Mouse (Mus musculus): ENCODE data around the gene Prdm9. TPM values are rescaled to one million over a fixed set of nuclear protein-coding genes. Genes with fewer than 3 reads are reported as not detected.

Prdm9 gene
- total and polyA plus RNA-seq, 3 experiments: 1.3 to 1.7 (median 1.4) TPM

DNA sequence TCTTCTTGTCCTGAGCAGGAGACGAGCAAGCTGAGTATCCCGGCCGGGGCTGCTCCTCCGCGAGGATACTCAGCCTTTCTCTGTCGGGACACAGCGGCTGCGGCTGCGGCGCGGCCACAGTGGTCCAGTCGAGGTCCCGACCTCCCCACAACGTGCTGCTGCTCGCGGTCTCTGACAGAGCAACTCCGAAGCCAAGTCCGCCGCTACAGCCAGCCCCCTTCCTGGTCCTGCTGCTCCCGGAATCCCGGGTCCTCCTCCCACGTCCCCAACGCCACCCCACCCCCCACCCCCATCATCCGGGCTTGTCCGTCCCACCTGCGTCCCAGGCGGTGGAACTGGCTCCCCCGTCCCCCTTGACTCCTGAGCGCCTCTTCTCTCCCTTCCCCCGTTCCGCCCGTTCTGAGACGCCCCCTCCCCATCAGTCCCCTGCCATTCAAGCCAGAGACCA lies 27.7 kb downstream of the Prdm9 start:
- H3K9ac ChIP-seq (ENCODE audit: low read depth, low read length): peak overlapping the region; percentile 69
- DNase-seq: peak in 1 of 2 experiments; percentile 29
- peaks cover 3% of the 10 kb centered on the region; the same call in 1 of the 2 replicates for H3K27me3 ChIP-seq (ENCODE audit: control insufficient read depth, insufficient read depth, low read length)
- H3K36me3 ChIP-seq (ENCODE audit: control insufficient read depth, insufficient read depth, low read length): no peaks in the 10 kb centered on the region
- H3K79me2 ChIP-seq (replicated peaks; ENCODE audit: control insufficient read depth, insufficient read depth, low read length): no peaks in the 10 kb centered on the region
- WGBS: 3% methylated on average over 32 of the region's 33 CpGs
- H3K4me1 ChIP-seq (ENCODE audit: control insufficient read depth, insufficient read depth, low read length): no peaks in the 10 kb centered on the region
- TF ChIP-seq EP300 (IDR thresholded peaks at IDR 0.05; ENCODE audit: insufficient read depth, low read depth, low read length) (no peak), POLR2A (IDR thresholded peaks at IDR 0.05; ENCODE audit: insufficient read depth, low read depth, low read length) (no peak), CTCF (IDR thresholded peaks at IDR 0.05) (no peak)
- H3K4me3 ChIP-seq: peak overlapping the region; percentile 43
- H3K27ac ChIP-seq: no peak overlapping the region
- intact Hi-C loops (cut with DNase I): no loop called here

DNA sequence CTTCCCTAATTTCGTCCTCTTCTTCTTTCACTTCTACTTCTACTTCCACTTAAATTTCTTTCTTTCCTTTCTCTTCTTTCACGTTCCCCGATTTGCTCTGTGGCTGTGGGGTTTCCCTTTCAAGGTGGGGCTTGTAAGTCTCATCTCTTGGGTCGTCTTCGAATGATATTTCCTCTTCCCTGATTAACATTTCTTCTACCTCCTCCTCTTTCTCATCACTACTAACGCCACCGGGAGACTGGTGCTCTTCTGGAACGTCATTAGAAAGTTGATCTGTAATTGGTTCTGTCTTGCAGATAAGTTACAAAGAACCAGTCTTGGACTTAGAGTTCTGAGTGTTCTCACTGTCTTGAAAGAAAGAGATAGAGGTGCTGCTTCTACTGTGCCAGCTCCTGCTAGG lies 28.2 kb downstream of the Prdm9 start:
- no peak for DNase-seq
- intact Hi-C loops (cut with DNase I): no loop called here
- WGBS: 19% methylated on average over 8 of the region's 8 CpGs
- TF ChIP-seq POLR2A (IDR thresholded peaks at IDR 0.05; ENCODE audit: insufficient read depth, low read depth, low read length) (no peak), CTCF (IDR thresholded peaks at IDR 0.05) (no peak), EP300 (IDR thresholded peaks at IDR 0.05; ENCODE audit: insufficient read depth, low read depth, low read length) (no peak)
- Histone ChIP-seq H3K36me3 (ENCODE audit: control insufficient read depth, insufficient read depth, low read length) (no peaks in the 10 kb centered on the region), H3K9ac (ENCODE audit: low read depth, low read length) (no peak overlapping the region), H3K27ac (no peak overlapping the region), H3K79me2 (replicated peaks; ENCODE audit: control insufficient read depth, insufficient read depth, low read length) (no peaks in the 10 kb centered on the region), H3K4me1 (ENCODE audit: control insufficient read depth, insufficient read depth, low read length) (no peaks in the 10 kb centered on the region), H3K27me3 (ENCODE audit: control insufficient read depth, insufficient read depth, low read length) (peaks cover 3% of the 10 kb centered on the region; the same call in 1 of the 2 replicates), H3K4me3 (peak overlapping the region; percentile 43)

DNA sequence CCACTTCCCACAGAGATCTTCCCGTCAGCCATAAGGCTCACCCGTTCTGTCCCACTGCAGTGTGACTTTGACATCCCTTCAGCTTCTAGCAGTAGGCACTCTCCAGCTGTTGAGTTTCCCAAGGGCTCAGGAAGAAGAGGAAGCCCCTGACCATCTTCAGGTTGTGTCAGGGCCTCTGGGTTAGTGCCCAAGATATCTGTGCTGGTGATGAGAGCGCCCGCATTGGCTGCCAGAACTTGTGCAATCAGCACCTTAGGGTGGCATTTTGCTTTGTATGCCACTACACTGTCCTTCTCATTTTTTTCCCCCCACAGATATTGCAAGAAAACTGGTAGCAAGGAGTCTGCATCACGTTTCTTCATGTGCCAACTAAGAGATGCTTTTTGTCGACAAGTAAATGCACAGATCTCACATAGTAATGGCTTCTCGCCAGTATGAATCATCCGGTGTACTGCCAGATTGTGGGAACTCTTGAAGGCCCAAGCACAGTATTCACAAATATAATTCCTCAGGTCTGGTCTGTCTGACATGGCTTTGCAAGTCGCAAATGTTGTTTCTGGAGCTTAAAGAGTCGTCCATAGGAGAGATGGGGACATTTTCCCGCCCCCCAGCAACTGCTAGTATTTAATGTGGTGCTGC lies 28.9 kb downstream of the Prdm9 start:
- Histone ChIP-seq H3K4me3 (no peak overlapping the region), H3K27ac (no peak overlapping the region), H3K9ac (ENCODE audit: low read depth, low read length) (no peak overlapping the region), H3K79me2 (replicated peaks; ENCODE audit: control insufficient read depth, insufficient read depth, low read length) (no peaks in the 10 kb centered on the region), H3K4me1 (ENCODE audit: control insufficient read depth, insufficient read depth, low read length) (no peaks in the 10 kb centered on the region), H3K36me3 (ENCODE audit: control insufficient read depth, insufficient read depth, low read length) (no peaks in the 10 kb centered on the region), H3K27me3 (ENCODE audit: control insufficient read depth, insufficient read depth, low read length) (peaks cover 3% of the 10 kb centered on the region; the same call in 1 of the 2 replicates)
- intact Hi-C loops (cut with DNase I): no loop called here
- 61% methylated on average over 11 of the region's 11 CpGs for WGBS
- DNase-seq: no peak
- TF ChIP-seq EP300 (IDR thresholded peaks at IDR 0.05; ENCODE audit: insufficient read depth, low read depth, low read length): no peak
- no peak for TF ChIP-seq POLR2A (IDR thresholded peaks at IDR 0.05; ENCODE audit: insufficient read depth, low read depth, low read length)
- TF ChIP-seq CTCF (IDR thresholded peaks at IDR 0.05): no peak

DNA sequence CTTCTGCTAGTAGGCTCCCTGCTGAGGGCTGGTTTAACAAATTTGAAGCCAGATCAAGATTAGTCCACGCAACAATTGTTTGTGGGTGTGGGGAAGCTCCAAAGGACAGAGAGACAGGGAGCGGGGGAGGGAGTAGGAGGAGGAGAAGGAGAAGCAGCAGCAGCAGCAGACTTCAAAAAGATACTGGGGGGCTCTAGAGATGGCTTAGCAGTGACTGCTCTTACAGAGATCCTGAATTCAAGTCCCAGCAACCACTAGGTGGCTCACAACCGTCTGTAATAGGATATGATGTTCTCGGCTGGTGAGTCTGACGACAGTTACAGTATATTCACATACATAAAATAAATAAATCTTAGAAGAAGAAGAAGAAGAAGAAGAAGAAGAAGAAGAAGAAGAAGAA lies 34.0 kb downstream of the Prdm9 start:
- intact Hi-C loops (cut with DNase I): no loop called here
- Histone ChIP-seq H3K4me3 (no peak overlapping the region), H3K4me1 (ENCODE audit: control insufficient read depth, insufficient read depth, low read length) (peaks cover 4% of the 10 kb centered on the region), H3K9ac (ENCODE audit: low read depth, low read length) (no peak overlapping the region), H3K36me3 (ENCODE audit: control insufficient read depth, insufficient read depth, low read length) (peaks cover 2% of the 10 kb centered on the region; the same call in 1 of the 2 replicates), H3K27ac (no peak overlapping the region), H3K79me2 (replicated peaks; ENCODE audit: control insufficient read depth, insufficient read depth, low read length) (no peaks in the 10 kb centered on the region), H3K27me3 (ENCODE audit: control insufficient read depth, insufficient read depth, low read length) (no peaks in the 10 kb centered on the region)
- 20% methylated on average over 5 of the region's 5 CpGs for WGBS
- TF ChIP-seq POLR2A (IDR thresholded peaks at IDR 0.05; ENCODE audit: insufficient read depth, low read depth, low read length) (no peak), EP300 (IDR thresholded peaks at IDR 0.05; ENCODE audit: insufficient read depth, low read depth, low read length) (no peak), CTCF (IDR thresholded peaks at IDR 0.05) (peak; percentile 56)
- no peak for DNase-seq

DNA sequence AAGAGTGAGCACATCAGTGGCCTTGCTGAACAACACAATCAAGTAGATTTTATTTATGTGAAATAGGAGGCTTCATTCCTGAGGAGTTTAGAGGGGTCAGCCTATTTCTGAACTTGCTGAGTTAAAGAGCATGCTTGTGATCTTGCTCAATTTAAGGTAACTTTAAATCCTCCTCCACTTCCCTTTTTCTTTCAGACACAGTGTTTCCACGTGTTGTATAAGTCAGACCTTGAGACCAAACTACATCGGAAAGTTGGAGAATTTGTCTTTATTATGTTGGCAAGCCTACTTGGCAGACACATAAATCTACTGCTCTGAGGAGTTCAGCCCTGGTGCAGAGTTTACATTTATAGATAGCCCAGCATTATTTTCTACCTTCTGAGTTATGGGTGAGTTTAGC lies 35.3 kb downstream of the Prdm9 start:
- H3K9ac ChIP-seq (ENCODE audit: low read depth, low read length): no peak overlapping the region
- H3K79me2 ChIP-seq (replicated peaks; ENCODE audit: control insufficient read depth, insufficient read depth, low read length): no peaks in the 10 kb centered on the region
- TF ChIP-seq CTCF (IDR thresholded peaks at IDR 0.05) (no peak), EP300 (IDR thresholded peaks at IDR 0.05; ENCODE audit: insufficient read depth, low read depth, low read length) (no peak), POLR2A (IDR thresholded peaks at IDR 0.05; ENCODE audit: insufficient read depth, low read depth, low read length) (no peak)
- no peak overlapping the region for H3K27ac ChIP-seq
- H3K36me3 ChIP-seq (ENCODE audit: control insufficient read depth, insufficient read depth, low read length): peaks cover 2% of the 10 kb centered on the region
- H3K4me3 ChIP-seq: no peak overlapping the region
- H3K27me3 ChIP-seq (ENCODE audit: control insufficient read depth, insufficient read depth, low read length): no peaks in the 10 kb centered on the region
- peaks cover 4% of the 10 kb centered on the region for H3K4me1 ChIP-seq (ENCODE audit: control insufficient read depth, insufficient read depth, low read length)
- intact Hi-C loops (cut with DNase I): no loop called here
- no peak for DNase-seq
- 77% methylated on average over 2 of the region's 2 CpGs for WGBS

DNA sequence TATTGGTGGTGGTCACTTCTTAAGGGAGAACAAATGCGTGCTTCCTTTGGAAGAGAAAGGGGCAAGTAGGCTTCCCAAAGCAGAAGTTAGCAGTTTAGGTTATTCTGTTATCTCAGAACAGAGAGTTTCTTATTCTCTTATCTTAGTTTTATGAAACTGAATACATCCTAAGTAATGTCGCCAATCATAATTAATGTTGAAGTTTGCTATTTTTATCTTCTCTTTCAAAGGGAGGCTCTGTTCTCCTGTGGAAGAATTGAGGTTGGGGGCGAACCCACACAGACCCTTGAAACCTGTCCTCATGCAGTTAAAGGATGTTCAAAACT lies 36.4 kb downstream of the Prdm9 start:
- Histone ChIP-seq H3K4me3 (peak overlapping the region; percentile 65), H3K9ac (ENCODE audit: low read depth, low read length) (no peak overlapping the region), H3K79me2 (replicated peaks; ENCODE audit: control insufficient read depth, insufficient read depth, low read length) (no peaks in the 10 kb centered on the region), H3K27me3 (ENCODE audit: control insufficient read depth, insufficient read depth, low read length) (no peaks in the 10 kb centered on the region), H3K4me1 (ENCODE audit: control insufficient read depth, insufficient read depth, low read length) (peaks cover 4% of the 10 kb centered on the region), H3K27ac (peak overlapping the region; percentile 88), H3K36me3 (ENCODE audit: control insufficient read depth, insufficient read depth, low read length) (peaks cover 2% of the 10 kb centered on the region)
- intact Hi-C loops (cut with DNase I): loop anchor here (1.0 to 2.0 kb wide), 2 partner anchors 29 to 37 kb away; partner anchors contain the start of gene Prdm9
- TF ChIP-seq POLR2A (IDR thresholded peaks at IDR 0.05; ENCODE audit: insufficient read depth, low read depth, low read length) (no peak), EP300 (IDR thresholded peaks at IDR 0.05; ENCODE audit: insufficient read depth, low read depth, low read length) (no peak), CTCF (IDR thresholded peaks at IDR 0.05) (no peak)
- WGBS: 38% methylated on average over 3 of the region's 3 CpGs
- DNase-seq: no peak
